Mouse (Mus musculus) testis, postnatal 14 days (tissue): ENCODE data around the gene Wwox.

ENCODE experiments used
- DNase-seq: peaks from one replicate; pipeline ENCODE4 v3.0.0; 2021; ENCODE audit warnings: low spot score

The Wwox gene

GRCm38 (mm10) chr8:114468526-114469207, 29.2 kb downstream of the Wwox start:
- DNase-seq, result no peak

GRCm38 (mm10) chr8:114469208-114469590, 29.7 kb downstream of the Wwox start:
- peak; percentile 34 for DNase-seq

GRCm38 (mm10) chr8:114473546-114473945, 34.1 kb downstream of the Wwox start:
- DNase-seq, result no peak

- DNase-seq, result no peak
These were observed 37.5 kb downstream of the Wwox start for GRCm38 (mm10) chr8:114476919-114477318.

- DNase-seq, result no peak
These were observed 38.3 kb downstream of the Wwox start for GRCm38 (mm10) chr8:114477790-114478189.

GRCm38 (mm10) chr8:114479749-114480148, 40.3 kb downstream of the Wwox start:
- no peak for DNase-seq

GRCm38 (mm10) chr8:114491662-114492160, 52.3 kb downstream of the Wwox start:
- DNase-seq, result no peak

GRCm38 (mm10) chr8:114499448-114500144, 60.1 kb downstream of the Wwox start:
- DNase-seq, result no peak

- DNase-seq, result no peak
These were observed 62.5 kb downstream of the Wwox start for GRCm38 (mm10) chr8:114501906-114502305.

- no peak for DNase-seq
These were observed 63.7 kb downstream of the Wwox start for GRCm38 (mm10) chr8:114503196-114503595.

GRCm38 (mm10) chr8:114504889-114505288, 65.4 kb downstream of the Wwox start:
- DNase-seq, result no peak

- DNase-seq, result no peak
These were observed 66.2 kb downstream of the Wwox start for GRCm38 (mm10) chr8:114505351-114506347.

GRCm38 (mm10) chr8:114507404-114507803, 67.9 kb downstream of the Wwox start:
- DNase-seq, result no peak

GRCm38 (mm10) chr8:114510226-114510625, 70.8 kb downstream of the Wwox start:
- DNase-seq, result no peak

- no peak for DNase-seq
These were observed 72.8 kb downstream of the Wwox start for GRCm38 (mm10) chr8:114512075-114512935.

- DNase-seq, result no peak
These were observed 75.2 kb downstream of the Wwox start for GRCm38 (mm10) chr8:114514692-114515091.

GRCm38 (mm10) chr8:114523061-114523460, 83.6 kb downstream of the Wwox start:
- no peak for DNase-seq

- no peak for DNase-seq
These were observed 87.3 kb downstream of the Wwox start for GRCm38 (mm10) chr8:114526626-114527267.

- no peak for DNase-seq
These were observed 88.3 kb downstream of the Wwox start for GRCm38 (mm10) chr8:114527648-114528221.

- no peak for DNase-seq
These were observed 90.1 kb downstream of the Wwox start for GRCm38 (mm10) chr8:114529581-114529980.
